Mouse (Mus musculus) activated CD4-positive, CD25-positive, alpha-beta regulatory T cell (primary cell): Measurements from ENCODE around the gene Scn1b. TPM values are rescaled to one million over a fixed set of nuclear protein-coding genes. Genes with fewer than 3 reads are reported as not detected.

Experiments
- polyA plus RNA-seq, 2 experiments: library from polyadenylated mRNA; unstranded; fragments of 100-300 nt; shearing (Covaris generic); gene quantifications; one replicate each; pipeline ENCODE4 v1.2.1; 2017

Gene Scn1b
- 1 to 10 TPM; 1.5 to 3.2 TPM for polyA plus RNA-seq

GRCm38 (mm10) chr7:31126851-31127724 is at the start of gene Scn1b:
Scn1b (minus strand) TSS chr7:31127003.

GRCm38 (mm10) chr7:31155296-31156033 is 28.7 kb upstream of the Scn1b start, which contains the start of gene Gramd1a:
Gramd1a (minus strand) TSS chr7:31155896.

GRCm38 (mm10) chr7:31115182-31115581 is 11.6 kb downstream of the Scn1b start, which contains the start of gene Hpn:
Hpn (minus strand) TSS chr7:31115290.

GRCm38 (mm10) chr7:31076492-31076891 is 50.3 kb downstream of the Scn1b start, which contains the start of gene Fxyd3:
Fxyd3 (minus strand) TSS chr7:31076704.

Other genes starting within 250 kb of the Scn1b start
- gene Cd22, start 246.7 kb downstream of the Scn1b start, polyA plus RNA-seq: 1 to 10 TPM; 5.6 to 8.0 TPM
- under 1 TPM in 1 of 2 experiments, not detected in 1; 0.47 TPM for gene Mag, start 212.1 kb downstream of the Scn1b start, polyA plus RNA-seq
- not detected for gene Hamp2, start 202.3 kb downstream of the Scn1b start, polyA plus RNA-seq
- under 1 TPM in 1 of 2 experiments, not detected in 1; 0.76 TPM for gene Hamp, start 183.0 kb downstream of the Scn1b start, polyA plus RNA-seq
- 10 to 100 TPM; 13.0 to 18.6 TPM for gene Usf2, start 170.2 kb downstream of the Scn1b start, polyA plus RNA-seq
- 10 to 100 TPM; 10.5 to 23.2 TPM for gene Lsr, start 153.5 kb downstream of the Scn1b start, polyA plus RNA-seq
- under 1 TPM in 1 of 2 experiments, not detected in 1; 0.83 TPM for gene Fam187b, start 153.2 kb downstream of the Scn1b start, polyA plus RNA-seq
- gene Fxyd5, start 84.5 kb downstream of the Scn1b start, polyA plus RNA-seq: 1,000 to 10,000 TPM; 1,294 to 2,250 TPM
- not detected for gene Fxyd7, start 75.5 kb downstream of the Scn1b start, polyA plus RNA-seq
- under 1 TPM; 0.72 to 0.98 TPM for gene Fxyd1, start 69.8 kb downstream of the Scn1b start, polyA plus RNA-seq
- gene Lgi4, start 67.7 kb downstream of the Scn1b start, polyA plus RNA-seq: under 1 TPM in 1 of 2 experiments, not detected in 1; 0.72 TPM
- gene Fxyd3, start 50.3 kb downstream of the Scn1b start, polyA plus RNA-seq: not detected
- gene Hpn, start 11.7 kb downstream of the Scn1b start, polyA plus RNA-seq: 10 to 100 TPM in 1 of 2 experiments, 1 to 10 TPM in 1; 9.4 to 13.2 TPM
- gene Gramd1a, start 28.9 kb upstream of the Scn1b start, polyA plus RNA-seq: 100 to 1,000 TPM; 276 to 323 TPM
- gene Scgb2b2, start 163.5 kb upstream of the Scn1b start, polyA plus RNA-seq: not detected
- gene Scgb1b2, start 164.8 kb upstream of the Scn1b start, polyA plus RNA-seq: not detected
- not detected for gene Scgb2b3, start 235.1 kb upstream of the Scn1b start, polyA plus RNA-seq
- not detected for gene Scgb1b3, start 248.6 kb upstream of the Scn1b start, polyA plus RNA-seq